Mouse (Mus musculus): ENCODE results near the gene Cyb561.

DNA sequence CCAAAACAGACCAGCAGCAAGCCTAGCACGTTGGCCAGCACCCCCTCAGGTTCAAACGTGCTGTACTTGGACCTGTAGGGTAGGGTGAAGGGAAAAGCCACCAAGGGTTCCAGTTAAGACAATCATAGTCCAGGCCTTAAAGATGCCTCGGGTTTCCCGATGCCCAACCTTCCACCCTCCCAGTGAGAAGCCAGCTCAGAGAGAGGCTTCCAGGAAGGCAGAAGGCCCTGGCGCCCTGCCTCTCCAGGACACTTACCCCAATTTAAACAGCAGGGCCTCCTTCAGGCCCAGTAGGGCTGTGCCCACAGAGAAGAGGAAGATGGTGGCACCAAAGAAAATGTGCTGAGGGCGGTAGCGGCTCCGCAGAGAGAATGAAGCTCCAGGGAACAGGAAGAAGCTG is 17.6 kb downstream of the Cyb561 start:
- TF ChIP-seq GATA1 (IDR thresholded peaks at IDR 0.05; ENCODE audit: low read length) (no peak), TAL1 (IDR thresholded peaks at IDR 0.05; ENCODE audit: low read length) (no peak)
